Mouse (Mus musculus): ENCODE data around the gene Il10ra.

GRCm38 (mm10) chr9:45247536-45247935 is 21.4 kb downstream of the Il10ra start:
- TF ChIP-seq CTCF (IDR thresholded peaks at IDR 0.05; ENCODE audit: insufficient read depth, low read depth, low read length) (no peak), POLR2A (IDR thresholded peaks at IDR 0.05; ENCODE audit: insufficient read depth, low read depth, low read length) (no peak)

Data from olfactory bulb, adult 2 months (tissue).